Mouse (Mus musculus) forebrain, postnatal 0 days (tissue): ENCODE measurements around the gene Abl1. TPM values are rescaled to one million over a fixed set of nuclear protein-coding genes. Genes with fewer than 3 reads are reported as not detected.

ENCODE experiments used
- ATAC-seq: fragments of 200-750 bp; cut with Nextera tagmentation; 2 replicates; pipeline ENCODE4 v1.8.0; 2017; ENCODE audit warnings: mild to moderate bottlenecking, moderate library complexity
- DNase-seq: peaks from one replicate; pipeline ENCODE4 v3.0.0-alpha.2; 2015
- H3K27ac ChIP-seq: fragments of 300-500 bp; sonication (generic); 2 replicates; pipeline ENCODE4 v1.5.1; 2014; ENCODE audit warnings: low read depth, mild to moderate bottlenecking, antibody characterized with exemption, low read length, moderate library complexity, mixed read lengths
- H3K27me3 ChIP-seq: fragments of 300-500 bp; sonication (generic); 2 replicates; pipeline ENCODE4 v1.6.1; 2014; ENCODE audit warnings: mild to moderate bottlenecking, low read length, mixed read lengths; ENCODE audit not compliant: insufficient read depth
- H3K36me3 ChIP-seq: fragments of 300-500 bp; sonication (generic); 2 replicates; pipeline ENCODE4 v1.6.1; 2014; ENCODE audit warnings: mild to moderate bottlenecking, moderate library complexity; ENCODE audit not compliant: insufficient read depth
- H3K4me1 ChIP-seq: fragments of 300-500 bp; sonication (generic); 2 replicates; pipeline ENCODE4 v1.6.1; 2014; ENCODE audit warnings: antibody characterized with exemption; ENCODE audit not compliant: insufficient read depth
- H3K4me2 ChIP-seq: fragments of 300-500 bp; sonication (generic); 2 replicates; pipeline ENCODE4 v1.6.1; 2014; ENCODE audit warnings: low read depth, mild to moderate bottlenecking, moderate library complexity
- H3K4me3 ChIP-seq: fragments of 300-500 bp; sonication (generic); 2 replicates; pipeline ENCODE4 v1.5.1; 2014; ENCODE audit warnings: low read depth, low read length, mixed read lengths
- H3K9ac ChIP-seq: fragments of 300-500 bp; sonication (generic); 2 replicates; pipeline ENCODE4 v1.6.1; 2014; ENCODE audit warnings: mild to moderate bottlenecking
- H3K9me3 ChIP-seq: fragments of 300-500 bp; sonication (generic); 2 replicates; pipeline ENCODE4 v1.6.1; 2016; ENCODE audit warnings: low read length
- CTCF ChIP-seq: sonication (generic); IDR thresholded peaks from 2 replicates; pipeline ENCODE4 v1.5.1; 2016; ENCODE audit warnings: antibody characterized with exemption, control low read depth, low read depth
- WGBS: fragments of 180-500 bp; shearing (Covaris S2); extraction: QIAGEN DNeasy Blood & Tissue Kit; methylation state at CpG from one replicate; pipeline ENCODE4 v1.1.7; 2014; 5-methylcytosine and 5-hydroxymethylcytosine counted together
- polyA plus RNA-seq: library from polyadenylated mRNA; unstranded; fragments of >200 nt; fragmentation: Nextera tagmentation; extraction: Ambion mirVana; gene quantifications from 2 replicates; pipeline ENCODE4 v1.2.1, GENCODE M21; 2015
- total RNA-seq: library from RNA; depleted of rRNA; stranded (reverse); fragments of >200 nt; gene quantifications from 2 replicates; pipeline ENCODE4 v1.2.3, GENCODE M21; 2014

Gene Abl1
- total and polyA plus RNA-seq, 2 experiments from 2014 or later: 12.4 to 54.0 TPM

- TF ChIP-seq CTCF: no peak
- H3K27ac ChIP-seq: no peak overlapping the region
- no peaks in the 10 kb centered on the region for H3K36me3 ChIP-seq
- no peaks in the 10 kb centered on the region for H3K4me1 ChIP-seq
- no peak overlapping the region for H3K9ac ChIP-seq
- H3K4me2 ChIP-seq: no peak overlapping the region
- no peaks in the 10 kb centered on the region for H3K27me3 ChIP-seq
- ATAC-seq (no peak), DNase-seq (no peak)
- H3K4me3 ChIP-seq: no peak overlapping the region
- no peaks in the 10 kb centered on the region for H3K9me3 ChIP-seq
Measured at GRCm38 (mm10) chr2:31745741-31746243, 57.6 kb downstream of the Abl1 start.

GRCm38 (mm10) chr2:31746835-31747234 lies 58.7 kb downstream of the Abl1 start:
- no peaks in the 10 kb centered on the region for H3K36me3 ChIP-seq
- H3K27ac ChIP-seq: no peak overlapping the region
- no peak for TF ChIP-seq CTCF
- DNase-seq (no peak), ATAC-seq (no peak)
- 62% methylated on average over 4 of the region's 4 CpGs for WGBS
- no peak overlapping the region for H3K4me2 ChIP-seq
- H3K4me1 ChIP-seq: no peaks in the 10 kb centered on the region
- no peak overlapping the region for H3K4me3 ChIP-seq
- no peaks in the 10 kb centered on the region for H3K9me3 ChIP-seq
- no peaks in the 10 kb centered on the region for H3K27me3 ChIP-seq
- no peak overlapping the region for H3K9ac ChIP-seq

GRCm38 (mm10) chr2:31749046-31749709 lies 61.0 kb downstream of the Abl1 start:
- ATAC-seq (no peak), DNase-seq (no peak)
- no peak overlapping the region for H3K27ac ChIP-seq
- 27% methylated on average over 10 of the region's 10 CpGs for WGBS
- TF ChIP-seq CTCF: no peak
- no peaks in the 10 kb centered on the region for H3K9me3 ChIP-seq
- H3K4me1 ChIP-seq: no peaks in the 10 kb centered on the region
- no peaks in the 10 kb centered on the region for H3K27me3 ChIP-seq
- H3K4me2 ChIP-seq: no peak overlapping the region
- no peak overlapping the region for H3K9ac ChIP-seq
- H3K4me3 ChIP-seq: no peak overlapping the region
- H3K36me3 ChIP-seq: no peaks in the 10 kb centered on the region

GRCm38 (mm10) chr2:31750133-31750532 lies 62.0 kb downstream of the Abl1 start:
- Histone ChIP-seq H3K27ac (no peak overlapping the region), H3K36me3 (no peaks in the 10 kb centered on the region), H3K9ac (no peak overlapping the region), H3K4me2 (no peak overlapping the region), H3K27me3 (no peaks in the 10 kb centered on the region), H3K9me3 (no peaks in the 10 kb centered on the region), H3K4me3 (no peak overlapping the region), H3K4me1 (no peaks in the 10 kb centered on the region)
- 93% methylated on average over 5 of the region's 5 CpGs for WGBS
- DNase-seq (no peak), ATAC-seq (no peak)
- no peak for TF ChIP-seq CTCF

GRCm38 (mm10) chr2:31757472-31757871 lies 69.3 kb downstream of the Abl1 start:
- TF ChIP-seq CTCF: no peak
- ATAC-seq (no peak), DNase-seq (no peak)
- Histone ChIP-seq H3K9me3 (no peaks in the 10 kb centered on the region), H3K27ac (no peak overlapping the region), H3K4me3 (no peak overlapping the region), H3K36me3 (no peaks in the 10 kb centered on the region), H3K9ac (no peak overlapping the region), H3K27me3 (no peaks in the 10 kb centered on the region), H3K4me2 (no peak overlapping the region), H3K4me1 (peaks cover 8% of the 10 kb centered on the region; the same call in 1 of the 2 replicates)

GRCm38 (mm10) chr2:31758966-31759365 lies 70.8 kb downstream of the Abl1 start:
- DNase-seq (no peak), ATAC-seq (no peak)
- H3K4me3 ChIP-seq: no peak overlapping the region
- peaks cover 8% of the 10 kb centered on the region; the same call in 1 of the 2 replicates for H3K4me1 ChIP-seq
- no peaks in the 10 kb centered on the region for H3K27me3 ChIP-seq
- 92% methylated on average over 5 of the region's 5 CpGs for WGBS
- peak overlapping the region; percentile 81; the same call in 1 of the 2 replicates for H3K4me2 ChIP-seq
- no peak overlapping the region for H3K27ac ChIP-seq
- no peak for TF ChIP-seq CTCF
- H3K9me3 ChIP-seq: no peaks in the 10 kb centered on the region
- no peak overlapping the region for H3K9ac ChIP-seq
- no peaks in the 10 kb centered on the region for H3K36me3 ChIP-seq

- peak overlapping the region; percentile 81 for H3K4me2 ChIP-seq
- WGBS: 2% methylated on average over 42 of the region's 42 CpGs
- DNase-seq: peak; percentile 43
Measured at GRCm38 (mm10) chr2:31759751-31760460, 71.7 kb downstream of the Abl1 start.

More at GRCm38 (mm10) chr2:31759751-31760460, 71.7 kb downstream of the Abl1 start:
- peak overlapping the region; percentile 47 for H3K4me3 ChIP-seq
- no peaks in the 10 kb centered on the region for H3K36me3 ChIP-seq
- H3K4me1 ChIP-seq: peaks cover 8% of the 10 kb centered on the region; the same call in 1 of the 2 replicates
- ATAC-seq: peak; percentile 76; the same call in 1 of the 2 replicates
- no peaks in the 10 kb centered on the region for H3K27me3 ChIP-seq
- peak overlapping the region; percentile 60 for H3K9ac ChIP-seq
- H3K27ac ChIP-seq: peak overlapping the region; percentile 54; the same call in 1 of the 2 replicates
- TF ChIP-seq CTCF: no peak
- H3K9me3 ChIP-seq: no peaks in the 10 kb centered on the region
